Mouse (Mus musculus): ENCODE data around the gene Dync1li2. TPM values are rescaled to one million over a fixed set of nuclear protein-coding genes. Genes with fewer than 3 reads are reported as not detected.
A peak's percentile ranks its signal among the peaks of the same experiment; 100 is the strongest.

The Dync1li2 gene
- total RNA-seq (2015) (14.7 and 25.4 TPM in 2 replicates), total RNA-seq (2017) (46.5 and 52.6 TPM in 2 replicates)

- peak; percentile 95 for ATAC-seq (replicated peaks; ENCODE audit: poor library complexity)
Observed at GRCm38 (mm10) chr8:104442299-104443124, at the start of gene Dync1li2. Dync1li2 (minus strand) TSS chr8:104443047.

GRCm38 (mm10) chr8:104479091-104479490 is 36.2 kb upstream of the Dync1li2 start:
- ATAC-seq (replicated peaks; ENCODE audit: poor library complexity): no peak

- no peak for ATAC-seq (replicated peaks; ENCODE audit: poor library complexity)
Observed at GRCm38 (mm10) chr8:104472465-104472864, 29.6 kb upstream of the Dync1li2 start.

- ATAC-seq (replicated peaks; ENCODE audit: poor library complexity): peak; percentile 83
Observed at GRCm38 (mm10) chr8:104467463-104467862, 24.6 kb upstream of the Dync1li2 start.

GRCm38 (mm10) chr8:104452177-104452576 is 9.3 kb upstream of the Dync1li2 start:
- no peak for ATAC-seq (replicated peaks; ENCODE audit: poor library complexity)

- ATAC-seq (replicated peaks; ENCODE audit: poor library complexity): no peak
Observed at GRCm38 (mm10) chr8:104448796-104449195, 5.9 kb upstream of the Dync1li2 start.

GRCm38 (mm10) chr8:104446016-104446415 is 3.2 kb upstream of the Dync1li2 start:
- no peak for ATAC-seq (replicated peaks; ENCODE audit: poor library complexity)

GRCm38 (mm10) chr8:104445248-104445647 is 2.4 kb upstream of the Dync1li2 start:
- ATAC-seq (replicated peaks; ENCODE audit: poor library complexity): no peak

- ATAC-seq (replicated peaks; ENCODE audit: poor library complexity): no peak
Observed at GRCm38 (mm10) chr8:104443125-104443679, 355 bp upstream of the Dync1li2 start.

GRCm38 (mm10) chr8:104441613-104442012 is 1.2 kb downstream of the Dync1li2 start:
- ATAC-seq (replicated peaks; ENCODE audit: poor library complexity): no peak

GRCm38 (mm10) chr8:104439461-104439860 is 3.4 kb downstream of the Dync1li2 start:
- ATAC-seq (replicated peaks; ENCODE audit: poor library complexity): no peak

- no peak for ATAC-seq (replicated peaks; ENCODE audit: poor library complexity)
Observed at GRCm38 (mm10) chr8:104437494-104438135, 5.2 kb downstream of the Dync1li2 start.

GRCm38 (mm10) chr8:104436591-104436990 is 6.3 kb downstream of the Dync1li2 start:
- no peak for ATAC-seq (replicated peaks; ENCODE audit: poor library complexity)

- ATAC-seq (replicated peaks; ENCODE audit: poor library complexity): peak; percentile 91
Observed at GRCm38 (mm10) chr8:104436038-104436437, 6.8 kb downstream of the Dync1li2 start.

GRCm38 (mm10) chr8:104434826-104435354 is 8.0 kb downstream of the Dync1li2 start:
- ATAC-seq (replicated peaks; ENCODE audit: poor library complexity): no peak

GRCm38 (mm10) chr8:104434275-104434674 is 8.6 kb downstream of the Dync1li2 start:
- ATAC-seq (replicated peaks; ENCODE audit: poor library complexity): peak; percentile 28

GRCm38 (mm10) chr8:104433191-104433842 is 9.5 kb downstream of the Dync1li2 start:
- no peak for ATAC-seq (replicated peaks; ENCODE audit: poor library complexity)

- no peak for ATAC-seq (replicated peaks; ENCODE audit: poor library complexity)
Observed at GRCm38 (mm10) chr8:104432656-104433055, 10.2 kb downstream of the Dync1li2 start.

- ATAC-seq (replicated peaks; ENCODE audit: poor library complexity): no peak
Observed at GRCm38 (mm10) chr8:104430230-104430629, 12.6 kb downstream of the Dync1li2 start.

GRCm38 (mm10) chr8:104427703-104428102 is 15.1 kb downstream of the Dync1li2 start:
- ATAC-seq (replicated peaks; ENCODE audit: poor library complexity): peak; percentile 40

GRCm38 (mm10) chr8:104422313-104422712 is 20.5 kb downstream of the Dync1li2 start:
- no peak for ATAC-seq (replicated peaks; ENCODE audit: poor library complexity)
